Mouse (Mus musculus): ENCODE results near the gene Zkscan4. TPM values are rescaled to one million over a fixed set of nuclear protein-coding genes. Genes with fewer than 3 reads are reported as not detected.
"Not testable (repeated sequence)": the region's sequence is repeated elsewhere in the genome, so short reads cannot be mapped to it uniquely, and the experiment has no call there.

Zkscan4 gene
- polyA plus RNA-seq, 1 experiment from 2014 or later = 3.2 TPM

DNA sequence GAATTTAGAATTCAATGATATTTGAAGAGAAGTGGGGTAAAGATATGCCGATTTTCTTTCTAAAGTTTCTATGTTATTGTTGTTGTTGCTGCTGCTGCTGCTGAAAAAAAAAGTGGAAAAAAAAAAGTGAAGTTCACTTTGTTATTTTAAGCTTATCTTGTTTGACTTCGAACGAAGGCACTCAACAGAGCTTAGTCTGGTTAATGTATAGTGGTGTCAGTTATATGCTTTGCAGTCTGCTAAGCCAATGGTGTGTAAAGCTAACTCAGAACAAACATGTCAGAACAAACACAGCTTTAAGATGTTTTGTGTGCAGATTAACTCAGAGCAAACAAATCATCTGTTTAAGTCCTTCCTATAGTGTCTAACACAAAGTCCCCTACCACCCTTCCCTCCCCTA is 24.6 kb upstream of the Zkscan4 start:
- Histone ChIP-seq H3K9me3 (ENCODE audit: control insufficient read depth, low read length) (no peaks in the 10 kb centered on the region), H3K4me3 (ENCODE audit: low read length) (no peak overlapping the region), H3K27ac (ENCODE audit: low read depth, low read length) (no peak overlapping the region), H3K27me3 (ENCODE audit: control insufficient read depth, insufficient read depth, low read length) (no peaks in the 10 kb centered on the region), H3K4me2 (replicated peaks; ENCODE audit: low read depth, low read length) (peak overlapping the region; percentile 58), H3K36me3 (ENCODE audit: control insufficient read depth, insufficient read depth, low read length) (peaks cover 6% of the 10 kb centered on the region; the same call in 1 of the 2 replicates), H3K9ac (ENCODE audit: low read depth, low read length) (no peak overlapping the region), H3K4me1 (ENCODE audit: control insufficient read depth, insufficient read depth, low read length) (0 out of 2 replicates have a peak, but pooled peaks cover 8% of the 10 kb centered on the region)
- 78% methylated on average over 3 of the region's 3 CpGs for WGBS
- no peak for ATAC-seq (ENCODE audit: low FRiP score, low TSS enrichment)

DNA sequence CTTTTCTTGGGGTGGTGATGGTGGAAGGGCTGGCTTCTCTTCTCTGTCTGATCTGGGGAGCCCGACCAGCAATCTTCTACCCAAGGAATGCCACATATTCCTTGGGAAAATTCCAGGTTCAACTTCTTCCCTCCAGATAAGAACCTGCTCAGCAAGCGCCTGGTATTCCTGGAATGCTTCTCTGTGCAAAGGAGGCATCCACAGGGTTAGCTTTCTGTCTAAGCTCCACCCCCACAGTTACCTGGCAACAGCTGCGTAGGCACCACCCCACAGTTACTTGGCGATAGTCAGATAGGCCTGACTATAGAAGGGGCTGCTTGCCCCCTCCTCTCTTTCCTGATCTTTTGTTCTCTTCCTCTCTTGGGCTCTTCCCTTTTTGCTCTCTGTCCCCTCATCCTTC is 22.4 kb upstream of the Zkscan4 start:
- ATAC-seq (ENCODE audit: low FRiP score, low TSS enrichment) = peak; percentile 61; the same call in 1 of the 2 replicates
- no peak overlapping the region for H3K4me3 ChIP-seq (ENCODE audit: low read length)
- 17% methylated on average over 4 of the region's 4 CpGs for WGBS

DNA sequence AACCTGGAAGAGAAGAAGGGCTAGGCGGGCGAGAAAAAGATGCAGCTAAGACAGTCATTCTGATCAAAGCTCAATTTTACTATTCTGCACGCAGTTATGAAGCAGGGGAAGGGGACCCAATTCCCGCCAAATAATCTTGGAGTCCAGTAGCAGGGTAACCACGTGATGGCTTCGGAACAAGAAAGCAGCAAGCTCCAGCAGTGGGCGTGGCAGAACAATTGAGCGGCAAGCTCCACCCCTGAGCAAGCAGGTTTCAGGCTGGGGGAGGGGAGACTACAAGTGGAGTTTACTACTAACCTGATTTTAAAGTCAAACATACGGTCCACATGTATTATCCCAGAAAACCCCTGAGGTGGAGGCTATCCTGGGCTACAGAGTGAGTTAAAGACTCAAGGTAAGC is 16.2 kb upstream of the Zkscan4 start:
- ATAC-seq (ENCODE audit: low FRiP score, low TSS enrichment); H3K27ac ChIP-seq (ENCODE audit: low read depth, low read length); H3K9ac ChIP-seq (ENCODE audit: low read depth, low read length); H3K9me3 ChIP-seq (ENCODE audit: control insufficient read depth, low read length); H3K4me2 ChIP-seq (replicated peaks; ENCODE audit: low read depth, low read length); H3K4me3 ChIP-seq (ENCODE audit: low read length); H3K4me1 ChIP-seq (ENCODE audit: control insufficient read depth, insufficient read depth, low read length); H3K27me3 ChIP-seq (ENCODE audit: control insufficient read depth, insufficient read depth, low read length); H3K36me3 ChIP-seq (ENCODE audit: control insufficient read depth, insufficient read depth, low read length): not testable (repeated sequence)
- WGBS = 48% methylated on average over 9 of the region's 9 CpGs

More for the DNA sequence above, 22.4 kb upstream of the Zkscan4 start:
- no peak overlapping the region for H3K9ac ChIP-seq (ENCODE audit: low read depth, low read length)
- peaks cover 5% of the 10 kb centered on the region; the same call in 1 of the 2 replicates for H3K36me3 ChIP-seq (ENCODE audit: control insufficient read depth, insufficient read depth, low read length)
- H3K9me3 ChIP-seq (ENCODE audit: control insufficient read depth, low read length) = no peaks in the 10 kb centered on the region
- 0 out of 2 replicates have a peak, but pooled peaks cover 8% of the 10 kb centered on the region for H3K4me1 ChIP-seq (ENCODE audit: control insufficient read depth, insufficient read depth, low read length)
- H3K27ac ChIP-seq (ENCODE audit: low read depth, low read length) = no peak overlapping the region
- no peak overlapping the region for H3K4me2 ChIP-seq (replicated peaks; ENCODE audit: low read depth, low read length)
- no peaks in the 10 kb centered on the region for H3K27me3 ChIP-seq (ENCODE audit: control insufficient read depth, insufficient read depth, low read length)

DNA sequence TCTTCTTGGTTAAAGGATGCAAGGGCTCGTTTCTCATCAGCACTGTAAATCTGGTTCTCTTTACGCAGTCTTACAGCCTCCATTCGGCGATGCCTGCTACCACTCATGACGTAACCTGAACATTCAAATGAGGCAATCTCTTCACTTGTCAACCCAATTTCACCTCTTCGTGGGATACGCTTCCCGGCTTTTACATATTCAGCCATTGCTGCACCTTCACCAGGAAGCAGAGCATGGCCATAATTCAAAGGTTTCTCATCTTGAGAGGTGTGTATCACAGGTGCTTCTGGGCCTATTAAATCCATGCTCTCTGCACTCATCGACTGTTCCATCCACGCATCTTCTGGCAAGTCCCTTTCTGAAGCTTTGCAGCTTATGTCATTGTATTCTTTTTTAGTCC is 11.4 kb upstream of the Zkscan4 start:
- Histone ChIP-seq H3K4me1 (ENCODE audit: control insufficient read depth, insufficient read depth, low read length) (no peaks in the 10 kb centered on the region), H3K4me2 (replicated peaks; ENCODE audit: low read depth, low read length) (no peak overlapping the region), H3K27me3 (ENCODE audit: control insufficient read depth, insufficient read depth, low read length) (peaks cover 4% of the 10 kb centered on the region; the same call in 1 of the 2 replicates), H3K9me3 (ENCODE audit: control insufficient read depth, low read length) (no peaks in the 10 kb centered on the region; the same call in 1 of the 2 replicates), H3K36me3 (ENCODE audit: control insufficient read depth, insufficient read depth, low read length) (no peaks in the 10 kb centered on the region), H3K9ac (ENCODE audit: low read depth, low read length) (no peak overlapping the region), H3K4me3 (ENCODE audit: low read length) (no peak overlapping the region), H3K27ac (ENCODE audit: low read depth, low read length) (no peak overlapping the region)
- 81% methylated on average over 10 of the region's 10 CpGs for WGBS
- ATAC-seq (ENCODE audit: low FRiP score, low TSS enrichment) = no peak

DNA sequence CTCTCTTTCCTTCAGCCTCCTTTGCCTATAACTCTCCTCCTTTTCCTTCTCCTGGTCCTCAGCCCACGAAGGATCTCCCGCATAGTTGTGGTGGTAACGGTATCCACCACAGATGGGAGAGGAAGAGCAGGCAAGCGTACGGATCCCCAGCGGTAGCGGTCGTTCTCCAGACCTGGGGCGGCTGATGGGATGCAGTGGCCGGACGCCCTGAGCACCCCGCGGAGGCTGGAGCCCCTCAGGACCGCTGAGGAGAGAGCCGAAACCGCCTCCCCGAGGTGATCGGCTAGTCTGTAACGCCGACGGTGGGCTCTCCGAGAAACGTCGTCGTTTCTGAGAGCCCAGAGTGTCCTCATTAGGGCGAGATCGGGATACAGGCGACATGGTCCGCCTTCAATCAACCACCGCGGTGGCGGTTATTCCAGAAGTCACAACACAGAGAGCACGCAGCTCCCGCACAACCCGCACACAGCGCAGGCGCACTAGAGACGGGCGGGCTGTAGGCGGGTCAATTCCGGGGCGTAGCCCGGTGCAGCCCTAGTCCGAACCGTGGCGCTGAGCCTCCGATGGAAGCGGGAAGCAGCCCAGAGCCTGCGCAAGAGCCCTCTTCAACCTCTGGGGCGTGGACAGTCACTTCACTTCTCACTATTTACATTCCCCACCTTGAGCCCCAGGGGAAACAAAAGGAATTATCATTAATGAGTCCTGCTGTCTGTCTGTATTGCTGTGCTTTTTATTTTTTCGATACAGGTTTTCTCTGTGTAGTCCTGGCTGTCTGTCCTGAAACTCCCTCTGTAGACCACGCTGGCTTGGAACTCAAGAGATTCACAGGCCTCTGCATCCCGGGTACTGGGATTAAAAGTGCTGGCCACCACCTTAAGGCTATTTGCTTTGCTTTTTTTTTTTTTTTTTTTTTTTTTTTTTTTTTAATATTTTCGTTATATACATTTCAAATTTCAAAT is 10.4 kb upstream of the Zkscan4 start, which contains the start of gene Nkapl:
Nkapl (minus strand) TSS at position 449 of the 959 bp plus-strand sequence.
- Histone ChIP-seq H3K9me3 (ENCODE audit: control insufficient read depth, low read length) (no peaks in the 10 kb centered on the region; the same call in 1 of the 2 replicates), H3K4me2 (replicated peaks; ENCODE audit: low read depth, low read length) (peak within 1 kb of the TSS; percentile 76), H3K4me3 (ENCODE audit: low read length) (peak within 1 kb of the TSS; percentile 60), H3K36me3 (ENCODE audit: control insufficient read depth, insufficient read depth, low read length) (no peaks in the 10 kb centered on the region), H3K4me1 (ENCODE audit: control insufficient read depth, insufficient read depth, low read length) (no peaks in the 10 kb centered on the region), H3K27me3 (ENCODE audit: control insufficient read depth, insufficient read depth, low read length) (peaks cover 4% of the 10 kb centered on the region; the same call in 1 of the 2 replicates), H3K27ac (ENCODE audit: low read depth, low read length) (no peak within 1 kb of the TSS), H3K9ac (ENCODE audit: low read depth, low read length) (peak within 1 kb of the TSS; percentile 55)
- WGBS = 1% methylated on average over 54 of the region's 54 CpGs
- peak; percentile 99 for ATAC-seq (ENCODE audit: low FRiP score, low TSS enrichment)

DNA sequence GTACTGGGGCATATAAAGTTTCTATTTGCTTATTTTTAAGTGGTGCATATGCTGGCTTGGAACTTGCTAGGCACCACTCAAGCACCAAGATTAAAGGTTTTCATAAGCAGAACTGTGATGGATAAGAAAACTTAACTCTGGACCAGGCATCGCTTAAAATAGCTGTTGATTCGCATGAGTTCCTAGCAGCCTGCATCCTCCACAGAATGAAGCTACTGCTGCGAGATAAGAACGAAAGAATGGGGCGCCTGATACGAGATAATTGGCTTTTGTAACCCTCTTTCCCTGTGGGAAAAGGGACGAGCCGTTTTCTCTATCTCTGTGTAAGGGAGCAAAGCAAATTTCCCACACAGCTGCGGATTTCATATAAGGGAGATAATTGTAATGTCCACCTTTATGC is 9.6 kb upstream of the Zkscan4 start:
- H3K4me2 ChIP-seq (replicated peaks; ENCODE audit: low read depth, low read length) = peak overlapping the region; percentile 76; the same call in 1 of the 2 replicates
- H3K9me3 ChIP-seq (ENCODE audit: control insufficient read depth, low read length) = no peaks in the 10 kb centered on the region; the same call in 1 of the 2 replicates
- no peak overlapping the region; the same call in 1 of the 2 replicates for H3K4me3 ChIP-seq (ENCODE audit: low read length)
- H3K27me3 ChIP-seq (ENCODE audit: control insufficient read depth, insufficient read depth, low read length) = peaks cover 4% of the 10 kb centered on the region; the same call in 1 of the 2 replicates
- H3K4me1 ChIP-seq (ENCODE audit: control insufficient read depth, insufficient read depth, low read length) = no peaks in the 10 kb centered on the region
- WGBS = 43% methylated on average over 9 of the region's 9 CpGs
- no peak overlapping the region for H3K9ac ChIP-seq (ENCODE audit: low read depth, low read length)
- H3K27ac ChIP-seq (ENCODE audit: low read depth, low read length) = no peak overlapping the region
- ATAC-seq (ENCODE audit: low FRiP score, low TSS enrichment) = no peak
- no peaks in the 10 kb centered on the region for H3K36me3 ChIP-seq (ENCODE audit: control insufficient read depth, insufficient read depth, low read length)

DNA sequence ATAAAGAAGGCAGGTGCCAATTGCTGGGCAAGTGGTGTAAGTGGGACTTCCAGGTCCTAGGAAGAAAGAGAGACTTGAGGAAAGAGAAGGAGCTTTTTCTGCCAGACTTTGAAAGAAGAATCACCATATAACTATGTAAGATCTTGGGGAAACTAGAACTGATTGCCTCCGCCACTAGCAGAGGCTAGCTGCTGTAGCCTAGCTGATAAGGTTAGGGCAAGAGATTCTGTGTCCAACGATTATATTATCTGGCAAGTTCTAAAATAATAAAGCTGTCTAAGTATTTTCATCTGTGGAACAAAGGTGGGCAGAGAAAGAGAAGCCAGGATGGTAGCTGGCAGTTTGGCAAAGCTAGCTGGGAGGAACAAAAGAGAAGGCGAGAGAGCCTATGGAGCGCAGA is 6.3 kb upstream of the Zkscan4 start:
- H3K9me3 ChIP-seq (ENCODE audit: control insufficient read depth, low read length) = no peaks in the 10 kb centered on the region; the same call in 1 of the 2 replicates
- no peak overlapping the region for H3K4me2 ChIP-seq (replicated peaks; ENCODE audit: low read depth, low read length)
- 36% methylated on average over 4 of the region's 4 CpGs for WGBS
- ATAC-seq (ENCODE audit: low FRiP score, low TSS enrichment) = no peak
- H3K4me1 ChIP-seq (ENCODE audit: control insufficient read depth, insufficient read depth, low read length) = no peaks in the 10 kb centered on the region
- H3K27me3 ChIP-seq (ENCODE audit: control insufficient read depth, insufficient read depth, low read length) = peaks cover 4% of the 10 kb centered on the region; the same call in 1 of the 2 replicates
- no peaks in the 10 kb centered on the region for H3K36me3 ChIP-seq (ENCODE audit: control insufficient read depth, insufficient read depth, low read length)
- no peak overlapping the region for H3K9ac ChIP-seq (ENCODE audit: low read depth, low read length)
- H3K4me3 ChIP-seq (ENCODE audit: low read length) = no peak overlapping the region
- H3K27ac ChIP-seq (ENCODE audit: low read depth, low read length) = no peak overlapping the region

DNA sequence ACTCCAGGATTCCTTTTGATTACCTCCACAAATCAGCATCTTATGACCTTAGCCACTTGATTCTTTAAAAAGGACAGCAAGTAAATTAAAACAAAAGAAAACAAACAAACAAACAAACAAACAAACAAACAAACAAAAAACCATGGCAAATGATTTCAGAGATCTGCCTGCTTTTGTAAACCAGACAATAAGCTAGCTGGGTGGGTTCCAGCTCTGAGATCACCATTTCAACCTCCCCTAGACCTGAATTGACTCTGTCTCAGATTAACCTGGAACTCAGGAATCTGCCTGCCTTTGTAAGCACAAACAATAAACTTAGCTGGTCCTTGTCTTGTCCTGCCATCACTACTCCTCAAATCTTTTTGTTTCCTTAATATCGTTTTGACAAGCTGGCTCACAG is 8.2 kb downstream of the Zkscan4 start:
- Histone ChIP-seq H3K9ac (ENCODE audit: low read depth, low read length) (no peak overlapping the region), H3K36me3 (ENCODE audit: control insufficient read depth, insufficient read depth, low read length) (no peaks in the 10 kb centered on the region), H3K9me3 (ENCODE audit: control insufficient read depth, low read length) (no peaks in the 10 kb centered on the region), H3K27ac (ENCODE audit: low read depth, low read length) (no peak overlapping the region), H3K4me3 (ENCODE audit: low read length) (no peak overlapping the region), H3K27me3 (ENCODE audit: control insufficient read depth, insufficient read depth, low read length) (no peaks in the 10 kb centered on the region), H3K4me1 (ENCODE audit: control insufficient read depth, insufficient read depth, low read length) (no peaks in the 10 kb centered on the region), H3K4me2 (replicated peaks; ENCODE audit: low read depth, low read length) (no peak overlapping the region)
- 86% methylated on average over 1 of the region's 1 CpGs for WGBS
- ATAC-seq (ENCODE audit: low FRiP score, low TSS enrichment) = no peak

GRCm38 (mm10) chr13:21492847-21493246 is 14.1 kb downstream of the Zkscan4 start:
- 95% methylated on average over 5 of the region's 5 CpGs for WGBS
- Histone ChIP-seq H3K27ac (ENCODE audit: low read depth, low read length) (no peak overlapping the region), H3K9ac (ENCODE audit: low read depth, low read length) (no peak overlapping the region), H3K4me3 (ENCODE audit: low read length) (no peak overlapping the region), H3K9me3 (ENCODE audit: control insufficient read depth, low read length) (no peaks in the 10 kb centered on the region), H3K36me3 (ENCODE audit: control insufficient read depth, insufficient read depth, low read length) (no peaks in the 10 kb centered on the region), H3K27me3 (ENCODE audit: control insufficient read depth, insufficient read depth, low read length) (no peaks in the 10 kb centered on the region), H3K4me2 (replicated peaks; ENCODE audit: low read depth, low read length) (no peak overlapping the region), H3K4me1 (ENCODE audit: control insufficient read depth, insufficient read depth, low read length) (no peaks in the 10 kb centered on the region)
- ATAC-seq (ENCODE audit: low FRiP score, low TSS enrichment) = no peak

Measured in kidney, embryonic 14.5 days (tissue).